Mouse (Mus musculus) CD8-positive naive resting alpha-beta T cell, adult 57 days (primary cell): ENCODE data around the gene Gkap1. TPM values are rescaled to one million over a fixed set of nuclear protein-coding genes. Genes with fewer than 3 reads are reported as not detected.

Experiments used
- total RNA-seq: library from RNA; stranded (reverse); gene quantifications from one replicate; pipeline ENCODE4 v1.2.4, GENCODE M21; 2023

Gkap1 gene
- total RNA-seq = 2.4 TPM

GRCm38 (mm10) chr13:58275599-58275998, at the start of gene Gkap1:
TSS of gene Gkap1 (minus strand) at chr13:58275699.

GRCm38 (mm10) chr13:58215592-58216341, 59.7 kb downstream of the Gkap1 start, which contains the start of gene Ubqln1:
TSS of gene Ubqln1 (minus strand) at chr13:58215653.

Other genes with a start within 250 kb of the Gkap1 start
- 5.2 TPM for gene Klhl3, start 162.1 kb downstream of the Gkap1 start, total RNA-seq
- gene Hnrnpa0, start 147.1 kb downstream of the Gkap1 start, total RNA-seq = 149 TPM
- 106 TPM for gene Idnk, start 118.0 kb downstream of the Gkap1 start, total RNA-seq
- gene Ubqln1, start 60.0 kb downstream of the Gkap1 start, total RNA-seq = 82.3 TPM
- 0.43 TPM for gene Kif27, start 83.4 kb upstream of the Gkap1 start, total RNA-seq
- 17.0 TPM for gene 2210016F16Rik, start 109.5 kb upstream of the Gkap1 start, total RNA-seq
- gene Rmi1, start 126.5 kb upstream of the Gkap1 start, total RNA-seq = 25.7 TPM
- 959 TPM for gene Hnrnpk, start 127.6 kb upstream of the Gkap1 start, total RNA-seq